Mouse (Mus musculus): ENCODE measurements around the gene Slc36a2.

Gene Slc36a2

GRCm38 (mm10) chr11:55184733-55185291 lies at the start of gene Slc36a2:
Gene Slc36a2 (minus strand): TSS chr11:55185077.
- DNase-seq, result no peak

- DNase-seq, result no peak
Observed at GRCm38 (mm10) chr11:55234288-55234687, 49.4 kb upstream of the Slc36a2 start.

- DNase-seq, result no peak
Observed at GRCm38 (mm10) chr11:55231034-55231433, 46.2 kb upstream of the Slc36a2 start.

- DNase-seq, result no peak
Observed at GRCm38 (mm10) chr11:55221306-55221705, 36.4 kb upstream of the Slc36a2 start.

GRCm38 (mm10) chr11:55218473-55218872 lies 33.6 kb upstream of the Slc36a2 start:
- DNase-seq, result no peak

GRCm38 (mm10) chr11:55217880-55218279 lies 33.0 kb upstream of the Slc36a2 start:
- DNase-seq, result no peak

GRCm38 (mm10) chr11:55217418-55217817 lies 32.5 kb upstream of the Slc36a2 start:
- no peak for DNase-seq

- DNase-seq, result no peak
Observed at GRCm38 (mm10) chr11:55216830-55217229, 32.0 kb upstream of the Slc36a2 start.

- DNase-seq, result no peak
Observed at GRCm38 (mm10) chr11:55216061-55216460, 31.2 kb upstream of the Slc36a2 start.

GRCm38 (mm10) chr11:55214978-55215377 lies 30.1 kb upstream of the Slc36a2 start:
- DNase-seq, result no peak

GRCm38 (mm10) chr11:55214161-55214560 lies 29.3 kb upstream of the Slc36a2 start:
- no peak for DNase-seq

- DNase-seq, result no peak
Observed at GRCm38 (mm10) chr11:55213518-55213917, 28.6 kb upstream of the Slc36a2 start.

- DNase-seq, result no peak
Observed at GRCm38 (mm10) chr11:55209626-55210353, 24.9 kb upstream of the Slc36a2 start.

GRCm38 (mm10) chr11:55209032-55209431 lies 24.2 kb upstream of the Slc36a2 start:
- DNase-seq, result no peak

- no peak for DNase-seq
Observed at GRCm38 (mm10) chr11:55208001-55208690, 23.3 kb upstream of the Slc36a2 start.

GRCm38 (mm10) chr11:55204602-55205001 lies 19.7 kb upstream of the Slc36a2 start:
- DNase-seq, result no peak

GRCm38 (mm10) chr11:55204159-55204596 lies 19.3 kb upstream of the Slc36a2 start, which contains the start of gene Slc36a1:
Gene Slc36a1 (plus strand): TSS chr11:55204350.
- peak; percentile 96 for DNase-seq

- DNase-seq, result peak; percentile 12
Observed at GRCm38 (mm10) chr11:55197740-55198510, 13.0 kb upstream of the Slc36a2 start.

GRCm38 (mm10) chr11:55197086-55197485 lies 12.2 kb upstream of the Slc36a2 start:
- no peak for DNase-seq

GRCm38 (mm10) chr11:55190216-55190615 lies 5.3 kb upstream of the Slc36a2 start:
- no peak for DNase-seq

GRCm38 (mm10) chr11:55187777-55188176 lies 2.9 kb upstream of the Slc36a2 start:
- no peak for DNase-seq

GRCm38 (mm10) chr11:55187292-55187691 lies 2.4 kb upstream of the Slc36a2 start:
- no peak for DNase-seq

- DNase-seq, result no peak
Observed at GRCm38 (mm10) chr11:55184246-55184645, 631 bp downstream of the Slc36a2 start.
